ENCODE assay signal across 10 mouse cellular contexts in the genomic region with DNA sequence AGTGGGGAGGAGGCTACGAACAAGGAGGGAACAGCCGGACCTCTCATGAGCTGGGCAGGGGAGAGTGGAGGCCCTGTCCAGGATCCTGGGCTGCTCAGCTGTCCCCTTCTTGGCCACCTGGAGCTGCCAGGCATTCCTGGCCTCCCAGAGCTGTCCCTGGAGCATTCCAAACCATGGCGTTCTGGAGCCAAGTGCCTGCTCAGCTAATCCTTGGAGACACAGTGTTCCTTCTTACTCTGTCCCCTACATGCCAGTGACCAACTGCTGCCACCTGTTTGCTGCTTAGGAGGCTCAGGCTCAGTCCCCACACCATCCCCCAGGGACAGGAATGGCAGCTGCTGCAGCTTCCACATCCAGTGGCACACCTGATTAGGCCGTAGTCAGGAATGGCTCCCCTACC. TPM values are rescaled to one million over a fixed set of nuclear protein-coding genes. Genes with fewer than 3 reads are reported as not detected.
DNase-seq lines count a peak whose midpoint lies in the region; ATAC-seq lines count a peak whose summit lies in the region.
"Had no signal": no experiment of that assay in that cellular context is flagged by ENCODE, and none has a peak within 500 bp of the region (broad histone marks: within the 10 kb centered on the region; RNA-seq: fewer than 3 reads in every experiment).

No protein-coding gene starts in this region.

- 44% methylated on average over 4 of the region's 4 CpGs for WGBS in kidney, embryonic 15.5 days
- WGBS in limb, embryonic 13.5 days: 19% methylated on average over 4 of the region's 4 CpGs

- no peak for DNase-seq in kidney, adult 9 months
- peak; percentile 63 for DNase-seq in cerebellum, adult 11 months
- DNase-seq in gastrocnemius, adult 8-10 months (ENCODE audit: low spot score in 2 of 2): peak; percentile 80 to 87
- no peak for DNase-seq in natural killer cell, adult 2 months (ENCODE audit: low spot score in 2 of 2)
- DNase-seq in urinary bladder, postnatal 14 days (ENCODE audit: low spot score): no peak
- DNase-seq in right cerebral cortex, postnatal 14 days: no peak

- H3K9ac ChIP-seq in kidney, embryonic 15.5 days: no peak overlapping the region
- H3K9ac ChIP-seq in limb, embryonic 13.5 days: peak overlapping the region; percentile 31; the same call in 1 of the 2 replicates

- no peaks in the 10 kb centered on the region for H3K27me3 ChIP-seq in kidney, embryonic 15.5 days
- H3K27me3 ChIP-seq in limb, embryonic 13.5 days: no peaks in the 10 kb centered on the region
- H3K27me3 ChIP-seq: Patski had no signal

- peak; percentile 23; the same call in 1 of the 2 replicates for ATAC-seq in kidney, embryonic 15.5 days (replicated peaks; ENCODE audit: low FRiP score)
- peak; percentile 74 for ATAC-seq in limb, embryonic 13.5 days (ENCODE audit: low FRiP score, low read depth)
- ATAC-seq: Patski had no signal

- no peak overlapping the region for H3K4me3 ChIP-seq in kidney, embryonic 15.5 days (replicated peaks)
- no peak overlapping the region for H3K4me3 ChIP-seq in limb, embryonic 13.5 days

- H3K36me3 ChIP-seq in kidney, embryonic 15.5 days: no peaks in the 10 kb centered on the region
- H3K36me3 ChIP-seq in limb, embryonic 13.5 days: no peaks in the 10 kb centered on the region

- H3K27ac ChIP-seq in kidney, embryonic 15.5 days: peak overlapping the region; percentile 58
- peak overlapping the region; percentile 74 for H3K27ac ChIP-seq in limb, embryonic 13.5 days

- H3K4me2 ChIP-seq in kidney, embryonic 15.5 days: 0 out of 2 replicates have a peak overlapping the region, but pooled peaks have one; percentile 1
- H3K4me2 ChIP-seq in limb, embryonic 13.5 days (replicated peaks): peak overlapping the region; percentile 23

- peaks cover 38% of the 10 kb centered on the region for H3K4me1 ChIP-seq in kidney, embryonic 15.5 days
- peaks cover 40% of the 10 kb centered on the region for H3K4me1 ChIP-seq in limb, embryonic 13.5 days

- no peaks in the 10 kb centered on the region for H3K9me3 ChIP-seq in kidney, embryonic 15.5 days (replicated peaks)
- H3K9me3 ChIP-seq in limb, embryonic 13.5 days: no peaks in the 10 kb centered on the region

RNA-seq across cellular contexts. Expression of a gene that starts 2.7 kb away (rescaled TPM):
- 6.1 and 9.3 TPM in 2 replicates for polyA plus RNA-seq in kidney, embryonic 15.5 days (2015; fragmentation: Nextera tagmentation; extraction: Ambion mirVana)
- 100 to 1,000 TPM; 239 to 486 (median 316) TPM for total RNA-seq in gastrocnemius, adult 8-10 months (2022)
- 89.8 and 93.2 TPM in 2 replicates for polyA plus RNA-seq in limb, embryonic 13.5 days (2015; fragmentation: Nextera tagmentation; extraction: Ambion mirVana)
- total RNA-seq: heart, postnatal 14 days had no signal
- polyA plus RNA-seq: Patski had no signal

RNA-seq across cellular contexts. Expression of a gene that starts 14.0 kb away (rescaled TPM):
- 1.7 and 2.2 TPM in 2 replicates for polyA plus RNA-seq in kidney, embryonic 15.5 days (2015; fragmentation: Nextera tagmentation; extraction: Ambion mirVana)
- total RNA-seq in gastrocnemius, adult 8-10 months (2022): 1 to 10 TPM in 3 of 4 experiments, under 1 TPM in 1; 0.24 to 2.7 (median 1.3) TPM
- polyA plus RNA-seq in limb, embryonic 13.5 days (2015; fragmentation: Nextera tagmentation; extraction: Ambion mirVana): 11.6 and 12.1 TPM in 2 replicates

RNA-seq across cellular contexts. Expression of a gene that starts 39.3 kb away (rescaled TPM):
- polyA plus RNA-seq in kidney, embryonic 15.5 days (2015; fragmentation: Nextera tagmentation; extraction: Ambion mirVana): 7.7 and 8.2 TPM in 2 replicates
- total RNA-seq in gastrocnemius, adult 8-10 months (2022): under 1 TPM; 0.19 to 0.97 (median 0.69) TPM
- polyA plus RNA-seq in limb, embryonic 13.5 days (2015; fragmentation: Nextera tagmentation; extraction: Ambion mirVana): 2.8 and 3.2 TPM in 2 replicates

Comparison
In these comparisons a context has a peak if more than half of its experiments do, and no peak if none do; other contexts are left out.
1. DNase-seq: peak in cerebellum, adult 11 months (single experiment) and gastrocnemius, adult 8-10 months (2 of 2); none in kidney, adult 9 months (single experiment), natural killer cell, adult 2 months (0 of 2), urinary bladder, postnatal 14 days (single experiment) and right cerebral cortex, postnatal 14 days (single experiment).